Mouse (Mus musculus) cerebellum, adult 2 months (tissue): Measurements from ENCODE around the gene Lefty2. TPM values are rescaled to one million over a fixed set of nuclear protein-coding genes. Genes with fewer than 3 reads are reported as not detected.

Source experiments
- DNase-seq, 2 experiments: peaks; one replicate each; pipeline ENCODE4 v3.0.0; 2021
- H3K27ac ChIP-seq: fragments of 200-500 bp; 2 replicates; pipeline ENCODE4 v1.5.1; 2012; ENCODE audit warnings: low read length, control low read depth, inconsistent platforms; ENCODE audit not compliant: insufficient read depth
- H3K27me3 ChIP-seq: fragments of 200-500 bp; 2 replicates; pipeline ENCODE4 v1.6.1; 2012; ENCODE audit warnings: inconsistent platforms, mild to moderate bottlenecking, low read length, moderate library complexity; ENCODE audit not compliant: control insufficient read depth, insufficient read depth
- H3K4me1 ChIP-seq: fragments of 200-500 bp; 2 replicates; pipeline ENCODE4 v1.6.1; 2011; ENCODE audit warnings: low read length; ENCODE audit not compliant: control insufficient read depth, insufficient read depth
- H3K4me3 ChIP-seq: fragments of 200-500 bp; replicated peaks from 2 replicates; pipeline ENCODE3; 2011; ENCODE audit warnings: mild to moderate bottlenecking, low read depth, low read length, control low read depth; ENCODE audit not compliant: insufficient read depth
- CTCF ChIP-seq: fragments of 200-500 bp; IDR thresholded peaks from 2 replicates; pipeline ENCODE4 v1.5.1; 2011; ENCODE audit warnings: low read depth, mild to moderate bottlenecking, control low read depth, low read length, moderate library complexity, borderline replicate concordance; ENCODE audit not compliant: insufficient read depth
- POLR2A ChIP-seq: fragments of 200-500 bp; IDR thresholded peaks from 2 replicates; pipeline ENCODE4 v1.6.1; 2011; ENCODE audit warnings: low read length, control low read depth, borderline replicate concordance; ENCODE audit not compliant: insufficient read depth
- WGBS: fragments of 180-500 bp; shearing (Covaris S2); methylation state at CpG from one replicate; pipeline ENCODE4 v1.1.7; 2018; 5-methylcytosine and 5-hydroxymethylcytosine counted together
- polyA plus RNA-seq: library from polyadenylated mRNA; depleted of rRNA; stranded (reverse); fragments of >200 nt; gene quantifications from 2 replicates; pipeline ENCODE4 v1.2.3, GENCODE M21; 2012

Lefty2 gene
- polyA plus RNA-seq, 1 experiment = 0.18 TPM

DNA sequence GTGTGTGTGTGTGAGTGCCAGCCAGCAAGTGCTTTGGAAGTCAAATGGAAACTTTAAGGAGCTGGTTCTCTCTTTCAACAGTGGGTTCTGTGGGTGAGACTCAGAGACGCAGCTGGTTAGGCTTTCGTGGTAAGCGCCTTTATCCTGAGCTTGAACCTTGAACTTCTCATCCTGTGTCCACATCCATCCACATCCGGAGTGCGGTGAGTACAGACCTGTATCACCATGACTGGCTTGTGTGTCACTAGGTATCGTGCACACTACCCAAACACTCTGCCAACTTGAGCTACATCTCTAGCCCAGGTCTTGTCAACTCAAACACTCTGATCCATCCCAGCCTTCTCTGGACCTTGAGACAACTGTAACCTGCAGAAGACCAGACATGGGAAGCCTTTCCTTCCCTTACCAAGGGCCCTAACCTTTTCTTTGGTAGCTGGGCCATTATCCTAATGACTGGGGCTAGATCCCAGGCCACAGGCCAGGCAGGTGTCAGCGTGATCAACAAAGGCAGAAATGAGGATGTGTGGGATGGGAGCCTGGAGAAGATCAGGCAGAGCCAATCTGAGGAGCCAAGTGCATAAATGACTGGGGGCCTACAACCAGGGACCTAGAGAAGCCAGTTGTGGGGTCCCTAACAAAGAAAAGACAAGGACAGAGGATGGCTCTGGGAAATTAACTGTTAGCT, 48.0 kb downstream of the Lefty2 start:
- Histone ChIP-seq H3K4me3 (no peak overlapping the region), H3K4me1 (no peaks in the 10 kb centered on the region), H3K27me3 (no peaks in the 10 kb centered on the region), H3K27ac (no peak overlapping the region)
- WGBS = 91% methylated on average over 7 of the region's 7 CpGs
- TF ChIP-seq CTCF = no peak
- TF ChIP-seq POLR2A = no peak
- no peak for DNase-seq

DNA sequence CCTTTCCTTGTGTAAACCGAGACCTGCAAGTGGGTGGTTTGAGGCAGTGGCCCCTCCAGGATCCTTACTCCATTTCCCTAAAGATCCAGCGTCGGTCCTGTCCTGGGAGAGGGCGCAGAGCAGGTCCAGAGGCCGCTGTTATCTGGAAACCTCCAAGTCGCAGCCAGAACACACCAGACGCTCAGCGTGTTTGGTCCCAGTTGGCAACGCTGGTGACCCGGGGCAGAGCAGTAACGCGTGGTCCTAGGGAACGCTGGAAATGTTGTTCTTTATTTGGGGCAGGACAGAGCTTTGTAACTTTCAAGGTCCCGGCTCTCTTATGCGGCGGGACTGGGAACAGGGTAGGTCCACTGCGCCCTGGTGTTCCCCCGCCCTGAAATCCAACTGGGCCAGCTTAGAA, 48.8 kb downstream of the Lefty2 start:
- Histone ChIP-seq H3K27ac (no peak overlapping the region; the same call in 1 of the 2 replicates), H3K4me3 (peak overlapping the region; percentile 53), H3K4me1 (no peaks in the 10 kb centered on the region), H3K27me3 (no peaks in the 10 kb centered on the region)
- 7% methylated on average over 18 of the region's 18 CpGs for WGBS
- no peak for DNase-seq
- TF ChIP-seq POLR2A = no peak
- TF ChIP-seq CTCF = no peak

DNA sequence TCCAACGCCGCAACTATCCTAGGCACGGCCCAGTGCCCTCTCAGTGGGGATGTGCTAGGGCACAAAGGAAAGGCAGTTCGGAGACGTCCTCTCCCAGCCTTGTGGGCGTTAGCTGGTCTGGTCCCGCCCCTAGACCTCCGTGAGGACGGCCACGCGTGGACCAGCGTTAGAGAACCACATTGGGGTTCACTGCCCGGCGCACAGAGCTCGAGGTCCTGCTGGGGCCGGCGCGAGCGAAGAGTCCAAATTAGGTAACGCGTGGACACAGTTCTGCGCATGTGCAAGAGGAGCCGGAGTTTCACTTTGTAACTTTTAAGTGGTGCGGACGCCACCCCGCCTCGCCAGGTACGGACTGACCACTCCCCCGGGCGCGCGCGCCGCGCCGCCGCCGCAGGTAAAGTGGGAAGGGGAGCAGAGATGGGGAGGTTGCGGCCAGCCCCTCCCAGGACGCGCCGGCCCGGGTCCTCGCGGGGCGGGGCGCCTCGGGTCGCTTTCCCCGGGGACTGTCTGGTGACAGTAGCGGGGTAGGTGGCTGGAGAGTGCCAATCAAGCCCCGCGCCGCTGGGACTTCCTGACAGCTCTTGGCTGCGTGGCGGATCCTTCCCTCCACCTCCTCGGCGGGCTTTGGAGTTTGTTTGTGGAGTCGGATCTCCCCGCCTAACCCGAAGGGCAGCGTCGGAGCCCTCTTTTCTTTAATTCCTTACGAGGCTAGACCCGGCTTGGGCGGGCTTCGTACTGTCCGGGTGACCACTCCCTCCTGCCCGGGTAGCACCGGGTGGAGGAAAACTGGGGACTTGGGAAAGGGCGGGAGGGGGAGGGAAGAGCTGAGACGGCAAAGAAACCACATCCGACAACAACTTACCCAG, 49.5 kb downstream of the Lefty2 start, which contains the start of gene Tmem63a:
Gene Tmem63a (plus strand): TSS at position 179 of the 866 bp plus-strand sequence.
- no peaks in the 10 kb centered on the region for H3K4me1 ChIP-seq
- DNase-seq = peak; percentile 16 to 38
- no peak within 1 kb of the TSS; the same call in 1 of the 2 replicates for H3K27ac ChIP-seq
- no peaks in the 10 kb centered on the region for H3K27me3 ChIP-seq
- peak within 1 kb of the TSS; percentile 53 for H3K4me3 ChIP-seq
- no peak for TF ChIP-seq POLR2A
- no peak for TF ChIP-seq CTCF
- WGBS = under 1% methylated on average over 73 of the region's 73 CpGs

DNA sequence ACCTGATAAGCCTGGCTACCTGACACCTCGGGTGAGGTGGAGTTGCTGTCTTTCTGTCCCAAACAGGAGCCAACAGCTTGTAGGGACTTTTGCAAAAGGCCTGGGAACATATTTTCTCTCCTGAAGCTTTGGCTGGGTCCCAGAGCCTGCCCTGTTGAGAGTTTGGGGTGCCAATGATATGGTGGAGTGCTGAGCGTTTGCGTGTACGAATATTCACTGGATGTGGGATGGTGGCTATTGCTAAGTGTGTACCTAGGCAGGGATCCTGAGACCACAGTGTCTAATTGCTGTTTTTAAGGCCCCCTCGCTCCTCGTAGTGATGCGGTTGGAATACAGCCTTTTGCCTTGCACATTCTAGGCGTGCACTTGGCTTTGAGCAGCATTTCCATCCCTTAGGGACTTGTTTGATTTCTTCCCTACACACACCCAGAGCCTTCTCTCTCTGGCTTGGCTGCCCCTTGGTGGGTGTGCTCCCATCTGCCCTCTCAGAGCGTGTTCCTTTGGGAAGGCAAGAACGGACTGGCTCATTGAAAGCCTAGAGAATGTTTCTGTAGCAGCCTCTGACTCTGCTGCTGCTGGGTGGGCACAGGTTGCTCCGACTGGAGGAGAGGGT, 50.2 kb downstream of the Lefty2 start:
- H3K27me3 ChIP-seq = no peaks in the 10 kb centered on the region
- no peak for TF ChIP-seq POLR2A
- TF ChIP-seq CTCF = no peak
- peak overlapping the region; percentile 53 for H3K4me3 ChIP-seq
- H3K4me1 ChIP-seq = no peaks in the 10 kb centered on the region
- no peak overlapping the region for H3K27ac ChIP-seq
- DNase-seq = no peak
- WGBS = 41% methylated on average over 11 of the region's 11 CpGs

DNA sequence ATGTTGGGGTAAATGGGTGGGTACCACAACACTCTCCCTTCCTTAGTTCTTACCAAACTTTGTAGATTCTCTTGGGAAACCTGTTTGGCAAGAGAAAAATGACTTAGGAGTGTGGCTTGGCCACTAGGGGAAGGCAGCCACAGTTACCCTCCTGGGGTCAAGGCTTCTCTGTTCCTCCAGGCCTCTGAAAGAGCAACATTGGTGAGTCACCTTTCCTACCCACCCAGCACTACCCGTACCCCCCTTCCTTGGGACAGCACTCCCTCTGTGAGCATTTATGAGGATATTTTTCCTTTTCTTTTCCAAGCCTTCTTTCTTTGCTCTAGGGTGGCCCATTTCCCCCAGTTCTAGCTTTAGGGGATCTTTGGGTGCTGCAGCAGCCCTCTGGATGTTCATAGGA, 51.0 kb downstream of the Lefty2 start:
- no peaks in the 10 kb centered on the region for H3K27me3 ChIP-seq
- H3K4me1 ChIP-seq = no peaks in the 10 kb centered on the region
- H3K4me3 ChIP-seq = no peak overlapping the region
- WGBS = 78% methylated on average over 1 of the region's 1 CpGs
- H3K27ac ChIP-seq = no peak overlapping the region
- DNase-seq = no peak
- no peak for TF ChIP-seq POLR2A
- no peak for TF ChIP-seq CTCF

DNA sequence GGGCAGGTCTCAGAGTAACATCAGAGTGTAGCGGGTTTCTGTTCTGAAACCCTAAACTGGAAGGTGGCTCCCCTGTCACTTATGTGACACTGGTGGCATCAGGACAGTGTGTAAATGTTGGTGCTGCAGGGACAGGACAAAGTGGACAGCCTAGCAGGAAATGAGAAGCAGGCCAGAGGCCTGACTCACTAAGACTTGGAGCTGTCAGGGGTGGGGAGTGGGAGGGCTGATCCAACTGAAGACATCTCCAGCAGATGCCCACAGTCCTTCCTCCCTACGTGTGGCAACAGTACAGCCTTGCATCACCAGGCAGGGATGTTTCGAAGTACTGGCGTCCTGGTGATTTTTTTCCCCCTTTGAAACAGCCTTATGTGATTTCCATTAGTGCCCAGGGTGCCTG, 51.6 kb downstream of the Lefty2 start:
- TF ChIP-seq POLR2A = no peak
- no peak for TF ChIP-seq CTCF
- Histone ChIP-seq H3K4me1 (no peaks in the 10 kb centered on the region), H3K4me3 (no peak overlapping the region), H3K27ac (peak overlapping the region; percentile 41; the same call in 1 of the 2 replicates), H3K27me3 (no peaks in the 10 kb centered on the region)
- 82% methylated on average over 4 of the region's 4 CpGs for WGBS
- DNase-seq = no peak
